ENCODE assay signal across 20 mouse cellular contexts in genomic region chr1:81179725-81180124, GRCm38 (mm10).
DNase-seq lines count a peak whose midpoint lies in the region; ATAC-seq lines count a peak whose summit lies in the region.
"Had no signal": no experiment of that assay in that cellular context is flagged by ENCODE, and none has a peak within 500 bp of the region (broad histone marks: within the 10 kb centered on the region; RNA-seq: fewer than 3 reads in every experiment).

No protein-coding gene starts in this region.

- DNase-seq in left cerebral cortex, adult 11 months (ENCODE audit: low spot score), result peak; percentile 29
- DNase-seq in left cerebral cortex, postnatal 4 days, result no peak
- DNase-seq in left cerebral cortex, postnatal 14 days (ENCODE audit: low spot score in 2 of 2), result peak; percentile 22 to 37
- DNase-seq in left cerebral cortex, adult 18-20 months (ENCODE audit: low spot score in 2 of 2), result no peak
- DNase-seq in brain, adult 2 months (ENCODE audit: low read depth, low spot score), result peak; percentile 59
- peak; percentile 42 to 62 for DNase-seq in frontal cortex, adult 2 months (ENCODE audit: extremely low spot score in 1 of 2, low spot score in 1 of 2)
- no peak for DNase-seq in urinary bladder, postnatal 25 days (ENCODE audit: low spot score)
- DNase-seq: adrenal gland, adult 2 months; adrenal gland, postnatal 10 days; adrenal gland, postnatal 25 days; cerebellum, adult 11-12 months; cerebellum, adult 2 months; cerebellum, adult 9-10 months; cerebellum, postnatal 10 days; cerebellum, postnatal 25 days had no signal

- intact Hi-C loops in left cerebral cortex, postnatal 4 days (cut with DNase I), result no loop called here
- intact Hi-C loops in left cerebral cortex, postnatal 14 days (cut with DNase I), result loop anchor here (5.0 kb wide), 1 partner anchor 327 kb away; no protein-coding TSS in a partner anchor

- no peaks in the 10 kb centered on the region for H3K36me3 ChIP-seq in intestine, embryonic 15.5 days
- H3K36me3 ChIP-seq: embryonic facial prominence, embryonic 10.5 days; embryonic facial prominence, embryonic 12.5 days; forebrain, embryonic 15.5 days had no signal

- WGBS in intestine, embryonic 15.5 days, result 84% methylated on average over 4 of the region's 4 CpGs

- ATAC-seq in intestine, embryonic 15.5 days, result no peak
- ATAC-seq: forebrain, embryonic 13.5 days; forebrain, embryonic 15.5 days had no signal

- H3K27me3 ChIP-seq in intestine, embryonic 15.5 days (replicated peaks), result no peaks in the 10 kb centered on the region
- H3K27me3 ChIP-seq: embryonic facial prominence, embryonic 12.5 days; forebrain, embryonic 13.5 days; forebrain, embryonic 15.5 days had no signal

- no peak overlapping the region for H3K27ac ChIP-seq in intestine, embryonic 15.5 days
- H3K27ac ChIP-seq: embryonic facial prominence, embryonic 10.5 days; embryonic facial prominence, embryonic 12.5 days; forebrain, embryonic 13.5 days; forebrain, embryonic 15.5 days had no signal

- no peak overlapping the region for H3K4me3 ChIP-seq in intestine, embryonic 15.5 days (replicated peaks)
- H3K4me3 ChIP-seq: embryonic facial prominence, embryonic 10.5 days; embryonic facial prominence, embryonic 12.5 days; forebrain, embryonic 13.5 days; forebrain, embryonic 15.5 days had no signal

- no peaks in the 10 kb centered on the region for H3K9me3 ChIP-seq in intestine, embryonic 15.5 days
- H3K9me3 ChIP-seq: embryonic facial prominence, embryonic 10.5 days; embryonic facial prominence, embryonic 12.5 days; forebrain, embryonic 13.5 days; forebrain, embryonic 15.5 days had no signal

- H3K9ac ChIP-seq in intestine, embryonic 15.5 days, result no peak overlapping the region
- H3K9ac ChIP-seq: embryonic facial prominence, embryonic 12.5 days; forebrain, embryonic 13.5 days; forebrain, embryonic 15.5 days had no signal

- no peak overlapping the region for H3K4me2 ChIP-seq in intestine, embryonic 15.5 days (replicated peaks)
- H3K4me2 ChIP-seq: embryonic facial prominence, embryonic 12.5 days; forebrain, embryonic 13.5 days; forebrain, embryonic 15.5 days had no signal

- no peaks in the 10 kb centered on the region for H3K4me1 ChIP-seq in intestine, embryonic 15.5 days (replicated peaks)
- H3K4me1 ChIP-seq: embryonic facial prominence, embryonic 12.5 days; forebrain, embryonic 13.5 days; forebrain, embryonic 15.5 days had no signal

Comparison
In these comparisons a context has a peak if more than half of its experiments do, and no peak if none do; other contexts are left out.
1. DNase-seq: peak in left cerebral cortex, adult 11 months (single experiment), left cerebral cortex, postnatal 14 days (2 of 2), brain, adult 2 months (single experiment) and frontal cortex, adult 2 months (2 of 2); none in left cerebral cortex, postnatal 4 days (single experiment), left cerebral cortex, adult 18-20 months (0 of 2) and urinary bladder, postnatal 25 days (single experiment).